Mouse (Mus musculus) WW6 (cell line): Measurements from ENCODE around the gene Etfa.

Experiments used
- DNase-seq: peaks from one replicate; pipeline ENCODE4 v3.0.0-alpha.2; 2013; ENCODE audit warnings: low read depth, low spot score

Gene Etfa

DNA sequence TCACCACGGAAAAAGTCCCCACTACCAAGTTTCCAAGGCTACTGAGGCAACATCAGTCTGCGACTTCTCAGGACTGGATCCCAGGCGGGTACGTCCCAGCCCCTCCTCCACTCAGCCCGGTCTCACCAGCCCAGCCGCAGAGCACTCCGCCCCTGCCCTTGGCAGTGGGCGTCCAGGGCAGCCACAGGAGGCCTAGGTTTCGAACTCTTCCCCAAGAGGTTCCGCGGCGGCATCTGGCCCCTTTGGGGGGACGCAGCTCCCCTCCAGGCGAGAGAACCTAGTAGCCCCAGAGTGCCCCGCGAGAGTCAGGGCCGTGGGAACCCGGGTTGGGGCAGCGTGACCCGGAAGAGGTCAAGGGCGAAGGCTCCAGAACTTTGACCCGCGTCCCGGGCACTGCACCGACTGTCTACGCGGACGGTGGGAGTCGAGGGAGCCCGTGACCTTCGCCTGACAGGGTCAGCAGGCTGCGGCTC, 486 bp downstream of the Etfa start:
- peak; percentile 34 for DNase-seq

DNA sequence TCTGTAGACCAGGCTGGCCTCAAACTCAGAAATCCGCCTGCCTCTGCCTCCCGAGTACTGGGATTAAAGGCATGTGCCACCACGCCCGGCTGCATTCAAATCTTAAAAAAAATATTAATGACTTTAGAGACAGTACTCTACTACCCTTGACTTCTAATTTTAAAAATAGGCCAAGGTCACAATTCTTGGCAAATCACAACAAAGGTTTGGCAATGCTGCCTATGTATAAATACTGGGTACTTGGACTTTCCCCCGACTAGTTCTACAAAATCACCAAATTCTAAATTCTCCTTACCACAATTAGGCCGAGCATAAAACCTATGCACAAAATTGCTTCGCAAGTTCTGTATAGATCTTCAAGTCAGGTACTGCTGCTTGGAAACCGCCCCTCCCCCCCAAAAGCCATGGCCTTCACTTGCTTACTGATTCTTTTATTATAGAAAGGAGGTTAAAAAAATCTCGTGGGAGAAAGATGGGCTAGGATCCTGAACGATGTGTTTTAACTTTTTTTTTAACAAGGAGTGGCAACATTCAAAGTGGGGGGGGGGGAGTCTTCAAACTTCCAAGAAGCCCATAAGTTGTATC, 1.3 kb downstream of the Etfa start:
- DNase-seq: no peak

DNA sequence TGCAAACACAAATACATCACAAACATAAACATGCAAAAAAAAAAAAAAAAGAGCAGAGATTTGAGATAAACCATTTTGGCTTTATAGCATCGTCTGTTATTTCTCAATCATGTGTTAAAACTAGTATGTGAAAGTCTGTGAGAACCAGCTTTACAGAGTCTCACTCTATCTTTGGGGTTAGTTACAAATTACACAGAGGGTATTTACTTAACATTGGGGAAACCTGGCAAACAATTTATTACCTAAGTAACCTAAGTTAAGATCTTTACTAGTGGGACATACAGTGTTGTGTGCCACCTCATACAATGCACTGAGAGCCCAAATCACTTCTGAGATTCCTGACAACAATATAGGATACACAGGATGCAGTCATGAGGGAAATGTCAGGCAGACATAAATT, 2.3 kb downstream of the Etfa start:
- DNase-seq: no peak

DNA sequence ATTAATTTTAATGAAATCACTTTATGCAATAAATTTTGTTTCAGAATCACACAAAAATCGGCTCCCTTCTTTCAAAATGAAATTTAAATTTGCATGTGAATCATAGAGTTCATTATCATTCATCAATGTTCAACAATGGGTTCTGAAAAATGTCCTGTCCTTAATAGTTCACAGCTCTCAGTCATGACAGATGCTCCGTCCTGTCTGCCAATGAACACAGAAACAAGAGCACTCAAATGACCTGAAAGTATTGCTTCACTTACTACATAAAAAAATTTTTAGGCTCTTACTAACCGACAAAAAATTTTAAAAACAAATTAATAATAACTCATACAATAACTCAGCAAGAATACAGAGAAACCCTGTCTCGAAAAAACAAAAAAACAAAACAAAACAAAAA, 3.3 kb downstream of the Etfa start:
- no peak for DNase-seq

GRCm38 (mm10) chr9:55507922-55508321, 4.1 kb downstream of the Etfa start:
- no peak for DNase-seq

DNA sequence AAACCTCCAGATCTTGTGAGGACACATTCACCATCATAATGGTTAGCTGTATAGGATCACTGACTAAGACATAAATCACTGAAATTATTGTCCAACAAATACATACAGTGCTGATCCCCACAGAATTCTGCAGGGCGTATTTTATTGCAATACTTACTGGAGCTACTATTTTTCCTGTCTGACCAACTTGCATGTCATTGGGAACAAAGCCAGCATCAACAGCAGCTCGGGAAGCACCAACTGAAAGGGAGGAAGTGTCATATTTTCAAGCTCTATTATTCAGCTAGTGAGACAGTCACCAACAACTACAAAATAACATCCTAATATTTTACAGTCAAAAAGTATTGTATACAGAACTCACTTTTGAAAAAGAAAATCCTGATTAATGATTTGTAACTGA, 29.9 kb downstream of the Etfa start:
- no peak for DNase-seq

DNA sequence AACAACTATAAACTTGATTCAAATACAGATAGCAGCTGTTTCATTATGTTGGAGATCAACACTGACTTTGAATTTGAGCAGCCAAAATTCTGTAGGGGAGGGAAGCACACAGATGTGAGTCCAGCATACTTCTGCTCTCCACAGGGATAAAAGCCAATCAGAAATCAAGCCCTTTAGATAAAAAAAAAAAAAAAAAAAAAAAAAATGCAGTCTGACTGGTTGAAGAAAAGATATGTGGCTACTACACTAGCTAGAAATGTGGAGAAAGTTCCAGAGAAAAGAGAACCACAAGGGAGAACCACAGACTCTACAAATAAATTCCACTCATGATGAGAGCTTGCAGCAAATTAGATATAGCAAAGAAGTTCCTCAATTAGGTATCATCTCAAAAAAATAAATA, 33.3 kb downstream of the Etfa start:
- no peak for DNase-seq

- DNase-seq: no peak
These were observed 36.0 kb downstream of the Etfa start for GRCm38 (mm10) chr9:55476084-55476483.

DNA sequence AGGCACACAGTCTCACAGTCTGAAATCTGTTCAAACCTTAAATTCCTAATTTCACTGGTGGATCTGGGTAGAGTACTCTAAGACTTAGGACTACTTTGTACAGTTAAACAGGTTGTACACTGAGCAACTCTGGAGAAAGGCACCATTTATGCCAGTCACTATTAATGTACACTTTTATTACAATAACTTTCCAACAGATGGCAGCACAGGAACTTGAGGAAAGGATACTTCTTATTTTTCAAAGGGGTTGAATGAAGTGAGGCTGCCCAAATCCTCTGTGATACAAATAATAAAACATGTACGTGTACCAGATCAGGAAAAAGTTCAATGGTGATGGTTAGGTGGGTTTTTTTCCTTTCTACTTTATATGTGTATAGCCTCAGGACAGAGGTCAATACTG, 43.6 kb downstream of the Etfa start:
- no peak for DNase-seq

DNA sequence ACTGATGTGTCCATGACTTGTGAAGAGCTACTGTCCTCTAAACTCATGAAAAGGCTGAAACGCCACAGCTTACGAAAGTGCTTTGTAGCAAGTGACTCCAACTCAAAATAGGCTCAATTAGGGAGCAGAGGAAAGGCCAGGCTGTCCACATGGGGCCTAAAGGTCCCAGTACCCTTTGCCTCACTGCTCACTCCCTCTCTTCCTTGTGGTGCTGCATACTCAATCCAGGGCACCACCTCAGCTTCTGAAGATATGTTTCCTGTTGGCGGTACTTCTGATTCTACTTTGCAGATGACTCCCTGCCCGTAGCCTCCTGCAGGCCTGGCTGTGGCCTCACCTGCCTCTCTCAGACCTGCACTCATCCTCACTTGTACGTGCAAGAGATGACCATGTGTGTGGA, 58.7 kb downstream of the Etfa start:
- no peak for DNase-seq

GRCm38 (mm10) chr9:55452906-55453305, 59.1 kb downstream of the Etfa start:
- DNase-seq: no peak

GRCm38 (mm10) chr9:55451426-55451825, 60.6 kb downstream of the Etfa start:
- DNase-seq: no peak

DNA sequence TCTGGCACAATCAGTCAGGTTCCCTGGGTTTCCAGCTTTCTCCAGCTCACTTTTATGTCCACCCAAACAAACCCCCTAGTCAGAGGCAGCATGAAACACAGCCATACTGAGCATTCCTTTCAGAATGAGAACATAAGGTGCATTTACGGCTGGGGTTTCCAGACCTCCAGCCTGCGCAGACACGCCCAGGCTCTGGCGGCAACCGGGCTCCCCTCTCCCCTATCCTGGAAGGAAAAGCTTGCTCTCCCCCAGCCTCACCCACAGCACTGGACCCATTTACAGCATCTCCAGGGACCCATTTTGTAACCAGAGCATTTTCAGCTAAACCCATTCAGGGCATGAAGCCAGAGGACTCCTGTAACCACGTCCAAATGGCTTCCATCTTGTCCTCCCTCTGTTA, 62.0 kb downstream of the Etfa start:
- no peak for DNase-seq

GRCm38 (mm10) chr9:55449108-55449507, 62.9 kb downstream of the Etfa start:
- no peak for DNase-seq

- DNase-seq: no peak
These were observed 64.5 kb downstream of the Etfa start for GRCm38 (mm10) chr9:55447509-55447908.

- DNase-seq: no peak
These were observed 72.8 kb downstream of the Etfa start for GRCm38 (mm10) chr9:55439206-55439780.

GRCm38 (mm10) chr9:55438433-55438832, 73.6 kb downstream of the Etfa start:
- DNase-seq: no peak

DNA sequence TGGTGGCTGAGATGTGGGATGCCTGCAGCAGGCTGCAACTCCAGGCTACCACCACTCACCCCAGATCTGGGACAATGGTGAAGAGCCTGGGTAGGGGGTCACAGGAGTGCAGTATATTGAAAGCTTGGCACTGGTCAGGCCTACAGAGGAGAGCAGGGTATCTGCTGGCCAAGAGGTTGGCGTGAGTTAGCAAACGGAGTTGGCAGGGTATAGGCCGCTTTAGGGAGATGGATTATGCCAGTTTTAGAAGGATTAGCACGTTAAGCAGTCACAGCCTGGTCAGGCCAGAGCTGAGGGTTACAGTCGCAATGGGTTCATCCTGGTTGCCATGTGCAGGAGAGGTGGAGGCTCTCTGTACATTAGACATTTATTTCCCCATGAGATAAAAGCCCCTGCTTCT, 78.2 kb downstream of the Etfa start:
- no peak for DNase-seq

DNA sequence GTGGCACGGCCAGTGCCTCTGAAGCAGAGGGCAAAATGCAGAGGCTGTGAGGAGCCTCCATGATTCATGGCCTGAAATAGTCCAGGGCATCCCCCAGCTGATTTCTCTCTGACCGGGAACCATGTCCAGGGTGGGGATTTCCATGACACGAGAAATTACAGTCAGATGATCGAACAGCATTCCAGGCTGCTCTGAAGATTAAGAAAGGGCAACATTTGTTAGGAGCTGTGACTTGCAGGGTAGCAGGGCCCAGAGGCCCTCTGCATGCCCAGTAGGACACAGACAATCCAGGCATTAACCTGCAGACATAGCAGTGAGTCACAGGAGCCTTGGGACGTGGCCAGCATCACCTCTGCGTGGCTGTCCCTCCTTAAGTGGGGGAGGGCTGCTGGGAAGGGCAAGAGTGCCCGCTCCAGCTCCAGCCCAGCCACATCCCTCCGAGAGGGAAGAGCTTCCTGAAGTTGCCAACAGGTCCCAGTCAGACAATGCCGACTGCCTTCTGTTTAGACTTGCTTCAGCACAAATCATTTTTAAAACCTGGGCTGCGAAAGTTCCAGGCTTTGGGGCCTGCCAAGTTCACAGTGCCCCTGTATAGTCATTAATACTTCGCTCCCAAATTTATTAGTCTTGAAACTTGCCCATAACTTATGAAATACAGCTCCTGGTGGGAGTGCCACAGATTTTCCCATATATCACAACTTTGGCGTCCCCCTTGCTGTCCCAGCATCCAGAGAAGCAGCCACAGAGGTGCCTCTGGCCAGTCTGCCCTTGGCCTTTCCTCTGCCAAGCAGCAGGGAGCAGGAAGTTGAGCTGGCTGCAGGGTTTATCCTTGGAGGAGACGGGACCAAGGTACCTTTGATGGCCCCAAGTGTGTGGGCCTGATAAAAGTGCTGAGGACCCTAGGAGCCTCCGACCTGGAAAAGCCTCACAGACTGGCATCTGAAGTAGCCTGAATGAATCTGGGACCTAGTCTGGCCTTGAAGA, 79.4 kb downstream of the Etfa start:
- no peak for DNase-seq

- DNase-seq: peak; percentile 33
These were observed 81.9 kb downstream of the Etfa start for GRCm38 (mm10) chr9:55430133-55430532.

- DNase-seq: peak; percentile 71
These were observed 82.6 kb downstream of the Etfa start for GRCm38 (mm10) chr9:55429242-55429975.

DNA sequence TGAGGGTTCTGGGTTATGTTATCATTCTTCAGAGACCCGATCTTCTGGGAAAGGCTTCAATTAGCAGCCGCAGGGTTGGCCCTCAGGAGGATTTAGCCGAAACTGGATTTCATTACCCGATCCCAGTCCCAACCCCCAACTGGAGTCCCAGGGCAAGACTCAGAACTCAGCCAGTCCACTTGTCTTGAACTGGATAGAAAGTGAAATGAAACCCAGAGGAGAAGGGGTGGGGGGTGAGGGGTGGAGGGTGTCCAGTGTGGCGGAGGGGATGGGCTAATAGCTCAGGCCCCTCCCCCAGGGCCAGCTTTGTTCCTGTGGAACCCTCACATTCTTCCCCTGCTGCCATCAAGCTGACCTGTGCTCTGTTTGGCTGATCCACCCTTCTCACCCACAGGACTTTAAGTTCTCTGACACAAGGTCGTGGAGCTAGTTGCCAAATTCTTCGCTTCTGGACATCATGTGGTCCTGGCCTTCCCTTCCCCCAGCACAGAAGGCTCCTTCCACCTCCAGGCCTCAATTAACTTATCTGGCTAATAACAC, 86.7 kb downstream of the Etfa start:
- no peak for DNase-seq
